Comparison of ENCODE assay signal across 8 mouse cellular contexts in the genomic region with DNA sequence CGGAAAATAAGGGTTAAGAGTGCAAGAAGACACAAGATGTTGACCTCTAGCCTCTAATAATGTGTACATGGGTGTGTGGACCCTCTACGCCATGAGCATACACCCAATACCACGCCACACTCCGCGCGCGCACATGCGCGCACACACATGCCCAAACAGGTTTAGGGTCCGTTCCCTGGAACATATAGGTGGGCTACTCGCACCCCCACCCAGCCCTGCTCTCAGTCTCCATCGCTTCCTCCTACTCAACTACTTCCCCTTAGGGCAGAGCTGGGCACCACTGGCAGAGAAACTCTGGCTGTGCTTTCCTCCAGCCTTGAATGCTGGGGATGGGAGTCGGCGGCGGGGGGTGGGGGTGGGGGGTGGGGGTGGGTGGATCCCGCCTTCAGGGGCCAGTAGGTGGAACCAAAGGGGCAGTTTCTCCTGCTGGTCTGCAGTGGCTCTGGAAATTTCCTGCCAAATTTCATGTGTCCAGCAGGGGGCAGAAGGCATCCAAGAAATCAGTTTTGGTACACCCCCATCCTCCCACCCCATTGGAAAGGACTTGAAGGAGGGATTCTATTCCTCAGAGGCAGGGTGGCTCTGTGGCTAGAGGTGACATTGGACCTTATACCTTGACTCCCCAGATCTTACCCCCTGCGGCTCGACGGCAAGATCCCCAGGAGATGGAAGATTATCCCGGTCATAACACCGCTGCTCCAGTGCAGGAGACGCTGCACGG. TPM values are rescaled to one million over a fixed set of nuclear protein-coding genes. Genes with fewer than 3 reads are reported as not detected.
DNase-seq lines count a peak whose midpoint lies in the region; ATAC-seq and TF ChIP-seq lines count a peak whose summit lies in the region.

No protein-coding gene starts in this region.

- DNase-seq in urinary bladder, postnatal 25 days (ENCODE audit: low spot score): peak; percentile 44
- no peak for DNase-seq in urinary bladder, adult 2 months (ENCODE audit: low spot score)
- DNase-seq in gastrocnemius, postnatal 36 days: peak; percentile 24 to 39
- peak; percentile 24 to 60 for DNase-seq in kidney, adult 8-10 months
- peak; percentile 30 for DNase-seq in limb, embryonic 14.5 days (ENCODE audit: low spot score)
- peak; percentile 75 for DNase-seq in neural tube, embryonic 10.5 days (ENCODE audit: extremely low spot score, low spot score)
- DNase-seq in thymus, postnatal 36 days: peak; percentile 24 to 29

- no peak overlapping the region for H3K4me3 ChIP-seq in cortical plate, adult 2 months (ENCODE audit: insufficient read depth, low read length)
- no peak overlapping the region for H3K4me3 ChIP-seq in limb, embryonic 14.5 days (replicated peaks; ENCODE audit: low read length)

- intact Hi-C loops in gastrocnemius, postnatal 36 days (cut with DNase I): loop anchor here (5.0 kb wide), 1 partner anchor 167 kb away; no protein-coding TSS in a partner anchor

- no peak for ATAC-seq in limb, embryonic 14.5 days (ENCODE audit: low FRiP score, low read depth)

- no peak overlapping the region for H3K9ac ChIP-seq in limb, embryonic 14.5 days (ENCODE audit: low read depth, low read length, severe bottlenecking)

- peak; percentile 74 for TF ChIP-seq CTCF in cortical plate, adult 2 months (IDR thresholded peaks at IDR 0.05; ENCODE audit: extremely low read depth, insufficient read depth, low read length)

- H3K27me3 ChIP-seq in limb, embryonic 14.5 days (ENCODE audit: control insufficient read depth, insufficient read depth, low read length): peaks cover 6% of the 10 kb centered on the region; the same call in 1 of the 2 replicates

- peak overlapping the region; percentile 26 for H3K4me2 ChIP-seq in limb, embryonic 14.5 days (replicated peaks; ENCODE audit: low read depth, low read length, severe bottlenecking)

- no peaks in the 10 kb centered on the region for H3K9me3 ChIP-seq in limb, embryonic 14.5 days (ENCODE audit: control insufficient read depth, low read length)

- H3K4me1 ChIP-seq in cortical plate, adult 2 months (ENCODE audit: control insufficient read depth, insufficient read depth, low read length): peaks cover 10% of the 10 kb centered on the region
- peaks cover 3% of the 10 kb centered on the region; the same call in 1 of the 2 replicates for H3K4me1 ChIP-seq in limb, embryonic 14.5 days (ENCODE audit: control insufficient read depth, insufficient read depth, low read length)

- H3K36me3 ChIP-seq in limb, embryonic 14.5 days (ENCODE audit: control insufficient read depth, insufficient read depth, low read length): no peaks in the 10 kb centered on the region

- no peak overlapping the region for H3K27ac ChIP-seq in cortical plate, adult 2 months (ENCODE audit: insufficient read depth, low read length)
- no peak overlapping the region for H3K27ac ChIP-seq in limb, embryonic 14.5 days (replicated peaks; ENCODE audit: low read depth, low read length)

- no peak for TF ChIP-seq POLR2A in cortical plate, adult 2 months (IDR thresholded peaks at IDR 0.05; ENCODE audit: extremely low read depth, insufficient read depth, low read length)
- no peak for TF ChIP-seq POLR2A in limb, embryonic 14.5 days (IDR thresholded peaks at IDR 0.05; ENCODE audit: borderline replicate concordance, extremely low read depth, insufficient read depth, insufficient read length)

- 19% methylated on average over 23 of the region's 23 CpGs for WGBS in limb, embryonic 14.5 days

RNA-seq across cellular contexts. Expression of a gene that starts 14.8 kb away (rescaled TPM):
- 8.6 and 9.5 TPM in 2 replicates for polyA plus RNA-seq in urinary bladder, adult 2 months (2012; rRNA removed)
- 2.0 TPM in 2 replicates for polyA plus RNA-seq in cortical plate, adult 2 months (2012; rRNA removed)
- under 1 TPM; 0.48 to 0.76 TPM for total RNA-seq in gastrocnemius, postnatal 36 days (2021)
- polyA plus RNA-seq in limb, embryonic 14.5 days (2012; rRNA removed): 9.7 and 11.7 TPM in 2 replicates
- polyA plus RNA-seq in limb, embryonic 14.5 days (2014; fragmentation: Nextera tagmentation; extraction: Ambion mirVana): 7.4 and 9.1 TPM in 2 replicates

RNA-seq across cellular contexts. Expression of a gene that starts 20.3 kb away (rescaled TPM):
- not detected in 2 replicates for polyA plus RNA-seq in urinary bladder, adult 2 months (2012; rRNA removed)
- polyA plus RNA-seq in cortical plate, adult 2 months (2012; rRNA removed): not detected in 2 replicates
- not detected for total RNA-seq in gastrocnemius, postnatal 36 days (2021)
- not detected in 2 replicates for polyA plus RNA-seq in limb, embryonic 14.5 days (2012; rRNA removed)
- polyA plus RNA-seq in limb, embryonic 14.5 days (2014; fragmentation: Nextera tagmentation; extraction: Ambion mirVana): not detected in 2 replicates

RNA-seq across cellular contexts. Expression of a gene that starts 35.6 kb away (rescaled TPM):
- polyA plus RNA-seq in urinary bladder, adult 2 months (2012; rRNA removed): 30.9 and 33.6 TPM in 2 replicates
- 48.0 and 53.1 TPM in 2 replicates for polyA plus RNA-seq in cortical plate, adult 2 months (2012; rRNA removed)
- total RNA-seq in gastrocnemius, postnatal 36 days (2021): 10 to 100 TPM; 10.3 to 11.7 TPM
- 77.3 and 86.3 TPM in 2 replicates for polyA plus RNA-seq in limb, embryonic 14.5 days (2012; rRNA removed)
- polyA plus RNA-seq in limb, embryonic 14.5 days (2014; fragmentation: Nextera tagmentation; extraction: Ambion mirVana): 58.7 and 68.1 TPM in 2 replicates
